Mouse (Mus musculus) megakaryocyte progenitor cell, adult 5-6 weeks (primary cell): ENCODE measurements around the gene Abcc3. TPM values are rescaled to one million over a fixed set of nuclear protein-coding genes. Genes with fewer than 3 reads are reported as not detected.

Experiments
- ATAC-seq: replicated peaks from 2 replicates; pipeline ENCODE4 v1.8.0; 2016; ENCODE audit warnings: mild to moderate bottlenecking, moderate TSS enrichment, inconsistent platforms; ENCODE audit not compliant: poor library complexity
- total RNA-seq, 2 experiments: library from RNA; stranded (forward) in 1 of 2; stranded (reverse) in 1 of 2; fragments of 157-497, 149-512 nt in 1 of 2; fragments of 200-1000 nt in 1 of 2; gene quantifications; 2 replicates each; pipeline versions ENCODE4 v1.2.3 to v1.2.4; 2015 to 2017

The Abcc3 gene
- total RNA-seq, 2 experiments from 2014 or later, result 0.07 TPM; not detected in 1

- ATAC-seq, result no peak
Measured at GRCm38 (mm10) chr11:94359168-94359567, 33.6 kb downstream of the Abcc3 start.

GRCm38 (mm10) chr11:94355521-94356217 lies 37.1 kb downstream of the Abcc3 start:
- ATAC-seq, result no peak

- ATAC-seq, result peak; percentile 92
Measured at GRCm38 (mm10) chr11:94351094-94351493, 41.7 kb downstream of the Abcc3 start.

GRCm38 (mm10) chr11:94350337-94350736 lies 42.5 kb downstream of the Abcc3 start:
- ATAC-seq, result peak; percentile 26; the same call in 1 of the 2 replicates

- no peak for ATAC-seq
Measured at GRCm38 (mm10) chr11:94349839-94350238, 43.0 kb downstream of the Abcc3 start.

GRCm38 (mm10) chr11:94347063-94347575 lies 45.7 kb downstream of the Abcc3 start:
- no peak for ATAC-seq

- ATAC-seq, result no peak
Measured at GRCm38 (mm10) chr11:94346611-94347010, 46.2 kb downstream of the Abcc3 start.

- no peak for ATAC-seq
Measured at GRCm38 (mm10) chr11:94345926-94346325, 46.9 kb downstream of the Abcc3 start.

GRCm38 (mm10) chr11:94344470-94344869 lies 48.3 kb downstream of the Abcc3 start:
- no peak for ATAC-seq

- ATAC-seq, result no peak
Measured at GRCm38 (mm10) chr11:94343955-94344358, 48.8 kb downstream of the Abcc3 start.

- ATAC-seq, result peak; percentile 34; the same call in 1 of the 2 replicates
Measured at GRCm38 (mm10) chr11:94342114-94342905, 50.5 kb downstream of the Abcc3 start.

GRCm38 (mm10) chr11:94340948-94341933 lies 51.6 kb downstream of the Abcc3 start:
- no peak for ATAC-seq

GRCm38 (mm10) chr11:94339732-94340585 lies 52.8 kb downstream of the Abcc3 start:
- ATAC-seq, result peak; percentile 96

GRCm38 (mm10) chr11:94338347-94338746 lies 54.5 kb downstream of the Abcc3 start:
- ATAC-seq, result no peak

- ATAC-seq, result no peak
Measured at GRCm38 (mm10) chr11:94336551-94336950, 56.2 kb downstream of the Abcc3 start.

GRCm38 (mm10) chr11:94334386-94334968 lies 58.3 kb downstream of the Abcc3 start:
- ATAC-seq, result peak; percentile 92

- ATAC-seq, result no peak
Measured at GRCm38 (mm10) chr11:94332726-94333125, 60.1 kb downstream of the Abcc3 start.

GRCm38 (mm10) chr11:94330211-94330610 lies 62.6 kb downstream of the Abcc3 start:
- ATAC-seq, result no peak

GRCm38 (mm10) chr11:94329270-94329891 lies 63.4 kb downstream of the Abcc3 start:
- ATAC-seq, result peak; percentile 65
